Mouse (Mus musculus): Measurements from ENCODE around the gene Clec4a3. TPM values are rescaled to one million over a fixed set of nuclear protein-coding genes. Genes with fewer than 3 reads are reported as not detected.

The Clec4a3 gene
- polyA plus RNA-seq (2012; rRNA removed; ENCODE audit: low replicate concordance), result 1.9 and 7.7 TPM in 2 replicates

DNA sequence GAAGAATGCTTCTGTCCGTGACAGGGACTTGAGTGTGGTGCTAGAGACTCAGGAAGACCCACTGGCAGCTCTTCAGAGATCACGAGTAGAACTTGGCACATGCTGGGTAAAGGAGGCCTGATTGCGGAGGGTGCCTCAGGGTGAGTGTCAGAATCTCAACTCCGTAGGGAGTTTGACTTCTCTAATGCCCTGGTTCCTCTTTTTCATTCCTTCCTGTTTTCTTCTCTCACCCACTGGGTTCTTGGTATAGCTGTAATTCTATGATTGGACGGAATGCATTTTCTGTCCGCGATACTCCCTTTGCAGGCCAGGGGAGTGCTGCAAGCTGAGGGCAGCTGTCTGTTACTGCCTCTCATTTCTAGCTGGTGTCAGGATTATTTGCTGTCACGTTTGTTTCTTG is at the start of gene Clec4a3:
Gene Clec4a3, plus strand, starts transcription at position 115 of the 400 bp plus-strand sequence.

GRCm38 (mm10) chr6:122921451-122921850 is 30.9 kb upstream of the Clec4a3 start, which contains the start of gene Clec4a1:
TSS of gene Clec4a1 (plus strand) at chr6:122921848.

DNA sequence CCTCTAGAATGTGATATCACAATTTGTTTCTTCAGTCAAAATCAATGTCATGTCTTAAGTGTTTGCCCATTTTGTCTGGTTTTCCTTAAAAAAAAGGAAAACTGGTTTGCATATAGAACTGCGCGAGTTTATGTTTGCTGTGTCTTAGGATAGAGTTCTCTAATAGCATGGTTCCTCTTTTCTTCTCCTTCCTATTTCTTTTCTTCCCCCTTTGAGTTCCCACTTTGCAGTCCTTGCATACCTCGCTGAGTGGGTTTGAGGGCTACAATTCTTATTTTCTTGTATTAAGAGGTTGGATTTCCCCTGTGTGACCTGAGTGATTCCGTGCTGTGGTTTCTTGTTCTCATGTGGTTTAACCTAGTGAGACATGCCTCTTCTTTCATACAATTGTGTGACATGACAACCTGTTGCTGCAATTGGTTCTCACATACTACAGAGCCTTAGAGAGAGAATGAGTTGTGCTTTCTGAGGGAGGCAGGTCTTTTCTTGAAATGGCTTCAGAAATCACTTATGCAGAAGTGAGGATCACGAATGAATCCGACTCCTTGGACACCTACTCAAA is 37.6 kb downstream of the Clec4a3 start, which contains the start of gene Clec4a4:
Gene Clec4a4, plus strand, starts transcription at position 492 of the 562 bp plus-strand sequence.

Other genes with a start within 250 kb of the Clec4a3 start
- 0.14 and 0.22 TPM in 2 replicates for gene Nanog, start 245.0 kb upstream of the Clec4a3 start, polyA plus RNA-seq (2012; rRNA removed; ENCODE audit: low replicate concordance)
- gene Slc2a3, start 150.9 kb upstream of the Clec4a3 start, polyA plus RNA-seq (2012; rRNA removed; ENCODE audit: low replicate concordance), result 5.2 and 7.5 TPM in 2 replicates
- gene Foxj2, start 132.6 kb upstream of the Clec4a3 start, polyA plus RNA-seq (2012; rRNA removed; ENCODE audit: low replicate concordance), result 12.5 and 17.2 TPM in 2 replicates
- gene C3ar1, start 96.4 kb upstream of the Clec4a3 start, polyA plus RNA-seq (2012; rRNA removed; ENCODE audit: low replicate concordance), result 5.6 and 17.1 TPM in 2 replicates
- gene Necap1, start 78.0 kb upstream of the Clec4a3 start, polyA plus RNA-seq (2012; rRNA removed; ENCODE audit: low replicate concordance), result 9.5 and 23.8 TPM in 2 replicates
- 4.8 and 14.8 TPM in 2 replicates for gene Clec4a1, start 30.7 kb upstream of the Clec4a3 start, polyA plus RNA-seq (2012; rRNA removed; ENCODE audit: low replicate concordance)
- not detected in 2 replicates for gene Clec4a4, start 37.9 kb downstream of the Clec4a3 start, polyA plus RNA-seq (2012; rRNA removed; ENCODE audit: low replicate concordance)
- gene Clec4b1, start 97.4 kb downstream of the Clec4a3 start, polyA plus RNA-seq (2012; rRNA removed; ENCODE audit: low replicate concordance), result 5.3 and 13.1 TPM in 2 replicates
- 2.5 and 6.4 TPM in 2 replicates for gene Clec4a2, start 153.9 kb downstream of the Clec4a3 start, polyA plus RNA-seq (2012; rRNA removed; ENCODE audit: low replicate concordance)
- gene Clec4b2, start 220.4 kb downstream of the Clec4a3 start, polyA plus RNA-seq (2012; rRNA removed; ENCODE audit: low replicate concordance), result not detected in 2 replicates